Mouse (Mus musculus) heart, embryonic 14.5 days (tissue): ENCODE data around the gene Dnajc16. TPM values are rescaled to one million over a fixed set of nuclear protein-coding genes. Genes with fewer than 3 reads are reported as not detected.

Source experiments
- ATAC-seq: fragments of 200-750 bp; cut with Nextera tagmentation; 2 replicates; pipeline ENCODE4 v1.8.0; 2017; ENCODE audit warnings: low read depth, moderate TSS enrichment; ENCODE audit not compliant: insufficient number of reproducible peaks, insufficient read depth, low FRiP score
- H3K27ac ChIP-seq, 2 experiments: fragments of 200-500 bp in 1 of 2; fragments of 300-500 bp in 1 of 2; sonication (generic) in 1 of 2; replicated peaks in 1 of 2; 2 replicates each; pipeline ENCODE4 v1.5.1; 2012 to 2014; ENCODE audit warnings: low read depth in 2 of 2, low read length in 2 of 2, control low read depth in 1 of 2, mild to moderate bottlenecking in 1 of 2, mixed read lengths in 1 of 2; ENCODE audit not compliant: control insufficient read depth in 1 of 2, insufficient read depth in 1 of 2
- H3K27me3 ChIP-seq: fragments of 300-500 bp; sonication (generic); 2 replicates; pipeline ENCODE4 v1.6.1; 2014; ENCODE audit warnings: mild to moderate bottlenecking, low read length, control low read depth; ENCODE audit not compliant: control insufficient read depth, insufficient read depth
- H3K36me3 ChIP-seq: fragments of 300-500 bp; sonication (generic); 2 replicates; pipeline ENCODE4 v1.6.1; 2014; ENCODE audit warnings: mild to moderate bottlenecking, control low read depth, low read length, mixed read lengths; ENCODE audit not compliant: control insufficient read depth, insufficient read depth
- H3K4me1 ChIP-seq, 2 experiments: fragments of 200-500 bp in 1 of 2; fragments of 300-500 bp in 1 of 2; sonication (generic) in 1 of 2; 2 replicates each; pipeline ENCODE4 v1.6.1; 2012 to 2014; ENCODE audit warnings: low read length in 2 of 2, control low read depth in 1 of 2, mixed read lengths in 1 of 2; ENCODE audit not compliant: control insufficient read depth in 2 of 2, insufficient read depth in 2 of 2
- H3K4me2 ChIP-seq: fragments of 300-500 bp; sonication (generic); 2 replicates; pipeline ENCODE4 v1.6.1; 2014; ENCODE audit warnings: mild to moderate bottlenecking, low read length
- H3K4me3 ChIP-seq, 2 experiments: fragments of 200-500 bp in 1 of 2; fragments of 300-500 bp in 1 of 2; sonication (generic) in 1 of 2; 2 replicates each; pipeline ENCODE4 v1.5.1; 2012 to 2014; ENCODE audit warnings: low read length in 2 of 2, mild to moderate bottlenecking in 2 of 2, control low read depth in 1 of 2, low read depth in 1 of 2, moderate library complexity in 1 of 2; ENCODE audit not compliant: control insufficient read depth in 1 of 2, insufficient read depth in 1 of 2
- H3K9ac ChIP-seq: fragments of 300-500 bp; sonication (generic); 2 replicates; pipeline ENCODE4 v1.6.1; 2014; ENCODE audit warnings: mild to moderate bottlenecking, low read length
- H3K9me3 ChIP-seq: fragments of 300-500 bp; sonication (generic); 2 replicates; pipeline ENCODE4 v1.6.1; 2016; ENCODE audit warnings: low read length, control low read depth; ENCODE audit not compliant: control insufficient read depth
- WGBS: fragments of 180-500 bp; shearing (Covaris S2); extraction: QIAGEN DNeasy Blood & Tissue Kit; methylation state at CpG from one replicate; pipeline ENCODE4 v1.1.7; 2014; 5-methylcytosine and 5-hydroxymethylcytosine counted together
- polyA plus RNA-seq: library from polyadenylated mRNA; unstranded; fragments of >200 nt; fragmentation: Nextera tagmentation; extraction: Ambion mirVana; gene quantifications from 2 replicates; pipeline ENCODE4 v1.2.1, GENCODE M21; 2014

Gene Dnajc16
- polyA plus RNA-seq, 1 experiment from 2014 or later: 3.6 TPM

DNA sequence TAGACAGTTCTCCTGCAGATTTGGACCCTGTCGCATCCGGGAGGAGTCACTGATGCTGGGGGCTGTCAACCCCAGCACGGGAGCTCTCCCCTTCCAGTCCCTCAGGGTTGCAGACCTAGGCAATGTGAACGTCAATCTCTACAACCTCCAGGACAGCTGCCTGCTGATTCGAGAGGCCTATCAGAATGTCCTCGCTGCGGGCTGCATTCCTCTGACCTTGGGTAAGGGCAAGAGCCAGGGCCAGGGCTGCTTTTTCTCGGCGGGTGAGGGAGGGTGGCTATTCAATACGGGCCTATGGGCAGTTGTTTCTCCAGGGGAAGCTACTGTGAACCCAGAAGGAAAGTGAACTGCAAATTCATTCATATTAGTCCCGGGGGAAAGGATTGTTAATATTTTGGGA is 41.2 kb downstream of the Dnajc16 start:
- Histone ChIP-seq H3K9me3 (no peaks in the 10 kb centered on the region), H3K9ac (peak overlapping the region; percentile 45), H3K4me3 (no peak overlapping the region), H3K27ac (peak overlapping the region; percentile 51 to 86), H3K4me2 (0 out of 2 replicates have a peak overlapping the region, but pooled peaks have one; percentile 16), H3K4me1 (peaks cover 11 to 21% of the 10 kb centered on the region in 2 experiments), H3K27me3 (no peaks in the 10 kb centered on the region), H3K36me3 (no peaks in the 10 kb centered on the region)
- peak; percentile 51; the same call in 1 of the 2 replicates for ATAC-seq
- 11% methylated on average over 11 of the region's 11 CpGs for WGBS

GRCm38 (mm10) chr4:141746578-141747346 is 44.0 kb downstream of the Dnajc16 start, which contains the start of gene Agmat:
Gene Agmat, plus strand, starts transcription at chr4:141746672.
- Histone ChIP-seq H3K4me2 (no peak within 1 kb of the TSS), H3K27ac (no peak within 1 kb of the TSS), H3K4me1 (peaks cover 13 to 24% of the 10 kb centered on the region in 2 experiments), H3K27me3 (no peaks in the 10 kb centered on the region), H3K9ac (no peak within 1 kb of the TSS; the same call in 1 of the 2 replicates), H3K9me3 (no peaks in the 10 kb centered on the region), H3K4me3 (no peak within 1 kb of the TSS), H3K36me3 (no peaks in the 10 kb centered on the region)
- ATAC-seq: no peak
- 22% methylated on average over 25 of the region's 25 CpGs for WGBS

- H3K27me3 ChIP-seq: no peaks in the 10 kb centered on the region
- H3K9ac ChIP-seq: 0 out of 2 replicates have a peak overlapping the region, but pooled peaks have one; percentile 47
- no peak overlapping the region for H3K4me3 ChIP-seq
- no peaks in the 10 kb centered on the region for H3K36me3 ChIP-seq
- H3K27ac ChIP-seq: peak overlapping the region; percentile 60 to 70
- H3K4me1 ChIP-seq: peaks cover 7 to 11% of the 10 kb centered on the region in 2 experiments
- no peaks in the 10 kb centered on the region for H3K9me3 ChIP-seq
- H3K4me2 ChIP-seq: no peak overlapping the region
- 65% methylated on average over 4 of the region's 4 CpGs for WGBS
- no peak for ATAC-seq
These were observed 48.4 kb downstream of the Dnajc16 start for GRCm38 (mm10) chr4:141742381-141742780.

GRCm38 (mm10) chr4:141741856-141742255 is 48.9 kb downstream of the Dnajc16 start:
- Histone ChIP-seq H3K9me3 (no peaks in the 10 kb centered on the region), H3K27me3 (no peaks in the 10 kb centered on the region), H3K27ac (peak overlapping the region; percentile 60 to 70), H3K36me3 (no peaks in the 10 kb centered on the region), H3K4me1 (peaks cover 7 to 11% of the 10 kb centered on the region in 2 experiments), H3K4me3 (no peak overlapping the region), H3K9ac (0 out of 2 replicates have a peak overlapping the region, but pooled peaks have one; percentile 47), H3K4me2 (no peak overlapping the region)
- ATAC-seq: peak; percentile 35; the same call in 1 of the 2 replicates
- WGBS: 14% methylated on average over 9 of the region's 9 CpGs

- no peak overlapping the region for H3K9ac ChIP-seq
- ATAC-seq: no peak
- no peak overlapping the region for H3K4me3 ChIP-seq
- peaks cover 10 to 13% of the 10 kb centered on the region in 2 experiments for H3K4me1 ChIP-seq
- no peaks in the 10 kb centered on the region for H3K27me3 ChIP-seq
- no peaks in the 10 kb centered on the region for H3K9me3 ChIP-seq
- WGBS: 64% methylated on average over 8 of the region's 8 CpGs
- no peaks in the 10 kb centered on the region for H3K36me3 ChIP-seq
- no peak overlapping the region for H3K4me2 ChIP-seq
- H3K27ac ChIP-seq: no peak overlapping the region
These were observed 52.7 kb downstream of the Dnajc16 start for GRCm38 (mm10) chr4:141738015-141738414.

DNA sequence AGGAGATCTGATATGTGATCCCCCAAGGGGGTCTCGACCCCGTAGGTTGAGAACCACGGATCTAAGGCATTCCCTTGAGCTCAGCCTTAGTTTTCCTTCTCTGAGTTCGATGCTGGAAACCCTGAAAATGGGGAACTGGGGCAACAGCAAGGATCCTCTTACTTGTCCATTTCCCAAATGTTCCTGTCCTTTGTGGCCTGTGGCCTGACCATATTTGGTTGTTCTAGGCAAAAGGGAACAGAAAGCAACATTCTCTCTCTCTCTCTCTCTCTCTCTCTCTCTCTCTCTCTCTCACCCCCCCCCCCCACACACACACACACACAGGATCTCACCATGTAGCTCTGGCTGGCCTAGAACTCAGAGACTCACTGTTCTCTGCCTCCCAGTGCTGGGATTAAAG is 53.9 kb downstream of the Dnajc16 start:
- peaks cover 4 to 7% of the 10 kb centered on the region in 2 experiments; a peak in 3 of 4 replicates for H3K4me1 ChIP-seq
- no peak overlapping the region for H3K4me3 ChIP-seq
- H3K9ac ChIP-seq: no peak overlapping the region
- no peak overlapping the region for H3K4me2 ChIP-seq
- WGBS: 73% methylated on average over 4 of the region's 4 CpGs
- H3K36me3 ChIP-seq: no peaks in the 10 kb centered on the region
- H3K27ac ChIP-seq: no peak overlapping the region
- no peaks in the 10 kb centered on the region for H3K9me3 ChIP-seq
- no peaks in the 10 kb centered on the region for H3K27me3 ChIP-seq
- ATAC-seq: no peak

DNA sequence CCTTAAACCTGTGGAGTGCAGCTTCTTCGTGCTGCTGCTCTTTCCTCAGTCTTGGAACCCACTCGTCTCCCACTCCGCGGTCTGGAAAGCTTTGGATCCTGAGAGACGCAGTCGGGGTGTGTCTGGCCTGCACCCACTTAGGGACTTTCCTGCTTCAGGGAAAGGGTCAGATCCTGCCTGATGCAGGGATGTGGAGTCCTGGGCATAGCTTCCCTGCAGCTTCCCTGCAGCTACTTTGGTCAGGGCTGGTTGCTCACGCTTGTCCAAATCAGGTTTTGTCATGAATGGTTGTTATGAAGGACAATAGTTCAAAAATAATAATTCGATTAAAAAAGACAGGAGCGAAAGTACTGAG is 55.5 kb downstream of the Dnajc16 start:
- H3K4me2 ChIP-seq: peak overlapping the region; percentile 73
- no peak overlapping the region for H3K27ac ChIP-seq
- no peaks in the 10 kb centered on the region for H3K9me3 ChIP-seq
- peaks cover 2 to 3% of the 10 kb centered on the region in 2 experiments; a peak in 2 of 4 replicates for H3K4me1 ChIP-seq
- H3K36me3 ChIP-seq: no peaks in the 10 kb centered on the region
- H3K4me3 ChIP-seq: peak overlapping the region; percentile 1 to 35; a peak in 3 of 4 replicates
- no peak for ATAC-seq
- WGBS: 24% methylated on average over 9 of the region's 9 CpGs
- no peak overlapping the region for H3K9ac ChIP-seq
- H3K27me3 ChIP-seq: no peaks in the 10 kb centered on the region
